Mouse (Mus musculus) erythroblast, embryonic 14.5 days (primary cell): ENCODE data around the gene Prkca.

Experiments
- GATA1 ChIP-seq: IDR thresholded peaks from 2 replicates; pipeline ENCODE4 v1.6.1; 2012; ENCODE audit warnings: low read length, inconsistent platforms, mixed read lengths
- TAL1 ChIP-seq: IDR thresholded peaks from 3 replicates; pipeline ENCODE4 v1.6.1; 2012; ENCODE audit warnings: low read length, inconsistent platforms, mixed read lengths

GRCm38 (mm10) chr11:108160056-108160455 lies 183.7 kb downstream of the Prkca start:
- TF ChIP-seq GATA1 (no peak), TAL1 (no peak)
